Mouse (Mus musculus): Measurements from ENCODE around the gene Map1a.

Map1a gene

DNA sequence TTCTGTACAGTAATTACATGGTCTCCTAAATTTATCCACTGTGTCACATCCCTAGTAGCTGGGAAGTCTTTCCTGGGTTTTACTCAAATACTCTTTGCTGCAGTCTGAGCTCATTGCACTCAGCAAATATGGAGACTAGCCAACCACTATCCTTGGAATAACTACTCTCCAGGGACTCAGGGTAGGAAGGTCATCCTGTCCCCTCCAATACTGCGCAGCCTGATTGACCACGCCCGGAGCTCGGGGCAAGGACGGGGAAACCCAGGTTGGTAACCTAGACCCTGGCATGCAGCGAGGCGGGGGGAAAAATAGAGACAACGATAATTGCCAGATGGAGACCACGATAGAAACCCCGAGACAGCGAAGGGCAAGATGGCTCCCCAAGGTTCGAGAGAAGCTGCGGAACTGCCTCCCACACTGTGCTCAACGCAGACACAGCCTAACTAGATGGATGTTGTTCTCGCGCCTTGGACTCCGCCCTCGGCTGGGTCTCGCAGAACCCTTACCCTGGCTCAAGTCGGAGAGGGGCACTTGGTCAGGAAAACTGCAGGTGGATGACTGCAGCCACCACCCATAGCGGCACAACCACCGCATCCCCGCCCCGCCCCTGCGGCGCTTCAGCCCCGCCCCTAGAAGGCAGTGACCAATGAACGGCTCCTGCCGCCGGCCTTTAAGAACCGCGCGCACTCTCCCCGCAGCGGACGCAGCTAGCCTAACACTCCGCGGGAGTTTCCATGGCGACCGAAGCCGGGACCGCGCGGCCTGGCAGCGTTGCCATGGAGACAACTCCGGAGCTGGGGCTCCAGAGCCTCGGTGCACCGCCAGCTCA is at the start of gene Map1a:
TSS of gene Map1a (plus strand) at position 700 of the 829 bp plus-strand sequence.
- DNase-seq (ENCODE audit: low spot score): peak; percentile 83

DNA sequence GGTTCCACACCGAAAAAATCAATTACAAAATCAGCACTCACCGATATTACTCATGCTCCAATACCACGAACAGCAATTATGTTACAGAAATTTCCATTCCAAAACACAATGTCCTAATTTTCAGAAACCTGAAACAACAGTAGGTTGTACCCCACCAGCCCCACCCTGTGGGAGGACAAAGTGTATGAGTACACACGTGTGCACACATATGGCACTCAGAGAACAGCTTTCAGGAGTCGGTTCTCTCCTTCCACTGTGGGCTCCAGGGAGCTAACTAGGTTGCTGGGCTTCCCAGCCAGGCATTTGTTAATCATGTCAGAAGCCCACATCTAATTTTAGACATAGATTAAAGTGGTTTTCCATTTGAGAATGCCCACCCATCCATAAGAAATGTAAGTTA is 45.3 kb upstream of the Map1a start:
- DNase-seq (ENCODE audit: low spot score): no peak

DNA sequence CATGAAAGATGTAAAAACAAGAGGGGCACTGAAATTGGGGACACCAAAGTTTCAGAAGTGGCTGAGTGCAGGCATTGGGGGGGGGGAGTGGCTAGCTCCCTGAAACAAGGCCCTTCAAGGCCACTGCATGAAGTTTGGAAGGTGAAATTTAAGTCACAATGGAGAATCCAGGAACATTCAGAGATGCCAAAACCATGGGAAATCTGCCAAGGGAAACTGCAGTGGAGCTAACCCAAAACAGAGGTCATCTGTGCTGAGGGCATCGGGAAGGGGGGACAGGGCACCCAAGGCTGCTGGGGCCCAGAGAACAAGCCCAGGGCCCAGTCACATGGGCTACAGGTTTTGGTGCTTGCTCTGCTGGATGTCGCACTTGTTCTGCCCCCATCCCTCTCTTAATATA is 39.6 kb upstream of the Map1a start:
- no peak for DNase-seq (ENCODE audit: low spot score)

DNA sequence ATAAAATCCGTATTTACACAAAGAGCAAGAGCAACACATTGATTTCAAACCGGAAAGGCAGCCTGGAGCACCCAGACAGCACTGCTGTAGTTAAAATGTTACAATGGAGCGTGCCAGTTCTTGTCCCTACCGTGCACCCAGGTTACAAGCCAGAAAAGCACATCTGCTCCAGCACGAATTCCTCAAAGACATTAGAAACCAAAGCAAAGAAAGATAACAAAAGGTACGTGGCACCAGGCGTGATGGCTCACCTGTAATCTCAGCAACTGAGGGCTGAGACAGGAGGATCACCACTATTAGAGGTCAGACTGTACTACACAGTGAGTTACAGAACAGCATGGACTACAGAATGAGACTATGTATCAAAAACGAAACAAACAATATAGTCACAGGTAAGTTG is 21.0 kb upstream of the Map1a start:
- no peak for DNase-seq (ENCODE audit: low spot score)

GRCm38 (mm10) chr2:121270521-121271235 is 18.7 kb upstream of the Map1a start:
- no peak for DNase-seq (ENCODE audit: low spot score)

- peak; percentile 95 for DNase-seq (ENCODE audit: low spot score)
These were observed 18.0 kb upstream of the Map1a start, which contains the start of gene Trp53bp1 for GRCm38 (mm10) chr2:121271236-121271927. Gene Trp53bp1 (minus strand): TSS chr2:121271407.

GRCm38 (mm10) chr2:121271928-121272516 is 17.4 kb upstream of the Map1a start:
- DNase-seq (ENCODE audit: low spot score): no peak

DNA sequence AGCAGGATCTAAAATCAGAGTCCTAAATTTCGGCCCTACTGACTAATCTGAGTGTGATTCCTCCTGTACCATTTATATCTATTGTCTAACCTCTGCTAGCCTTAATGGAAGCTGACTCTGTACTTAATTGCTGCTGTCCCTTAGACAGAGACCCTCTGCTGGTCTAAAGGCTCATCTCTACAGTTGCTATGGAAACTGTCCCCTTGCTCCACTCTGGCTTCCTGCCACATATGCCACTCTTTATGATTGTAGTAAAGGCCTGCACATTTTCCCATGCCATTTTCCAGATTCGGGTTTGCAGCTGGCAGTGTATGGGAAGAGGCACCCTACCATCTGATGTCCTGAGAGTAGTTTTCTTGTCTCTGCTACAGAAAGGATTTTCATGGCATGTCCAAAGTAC is 1.6 kb upstream of the Map1a start:
- no peak for DNase-seq (ENCODE audit: low spot score)

DNA sequence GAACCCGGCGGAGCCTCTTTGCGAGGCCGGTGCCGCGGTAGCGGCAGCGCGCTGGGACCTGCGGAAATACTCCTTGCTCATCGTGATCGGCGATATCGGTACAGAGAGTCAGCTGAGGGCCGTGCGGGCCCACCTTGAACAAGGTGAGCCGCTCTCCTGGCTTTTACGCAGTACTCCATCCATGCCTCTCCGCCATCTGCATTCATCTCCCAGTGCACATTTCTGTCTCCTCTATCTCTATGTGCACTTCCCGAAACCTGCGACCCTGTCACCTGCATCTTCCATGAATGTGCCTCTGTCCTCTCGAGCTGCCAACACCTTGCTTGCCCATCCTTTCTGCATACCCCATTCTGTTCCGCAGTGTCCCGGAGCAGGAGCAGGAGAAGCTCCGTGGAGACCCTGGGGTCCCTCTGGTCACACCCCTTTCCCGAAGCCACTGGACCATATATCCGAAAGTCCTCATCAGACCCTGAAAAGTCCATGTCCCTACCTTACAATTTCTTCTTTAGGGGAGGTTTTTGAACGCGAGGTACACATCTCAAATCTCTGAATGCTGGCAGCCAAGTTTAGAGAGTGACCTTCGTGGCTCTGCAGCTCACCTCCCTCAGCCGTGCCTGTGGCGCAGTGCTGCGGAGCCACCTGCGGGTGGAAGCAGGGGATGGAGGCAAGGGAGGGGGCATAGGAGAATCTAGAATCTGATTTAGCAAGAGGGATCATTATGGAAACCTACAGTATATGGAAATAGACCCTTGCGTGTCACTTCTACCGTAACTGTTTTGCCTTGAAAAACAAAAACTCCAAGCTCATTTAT is 535 bp downstream of the Map1a start:
- DNase-seq (ENCODE audit: low spot score): no peak

- DNase-seq (ENCODE audit: low spot score): no peak
These were observed 3.1 kb downstream of the Map1a start for GRCm38 (mm10) chr2:121292316-121293013.

DNA sequence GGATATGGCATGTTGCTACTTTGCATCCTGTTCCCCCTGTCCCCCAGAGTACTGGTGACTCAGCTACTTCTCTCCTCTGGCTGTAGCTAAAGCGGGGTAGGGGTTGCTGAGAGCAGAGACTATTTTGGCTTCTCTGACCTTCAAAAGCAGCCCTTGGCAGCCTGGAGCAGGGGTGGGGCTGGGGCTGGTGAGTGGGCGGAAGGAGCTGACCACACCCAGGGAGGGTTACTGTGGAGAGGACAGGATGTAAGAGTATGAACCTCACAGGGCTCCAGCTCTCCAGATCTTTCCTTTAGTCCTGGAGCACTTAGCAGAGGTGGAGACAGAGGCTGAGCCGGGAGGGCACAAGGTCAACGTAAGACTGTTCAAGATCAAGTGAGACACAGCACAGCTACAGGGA is 4.8 kb downstream of the Map1a start:
- DNase-seq (ENCODE audit: low spot score): no peak

- DNase-seq (ENCODE audit: low spot score): no peak
These were observed 5.6 kb downstream of the Map1a start for GRCm38 (mm10) chr2:121294753-121295607.

GRCm38 (mm10) chr2:121295608-121296571 is 6.5 kb downstream of the Map1a start:
- no peak for DNase-seq (ENCODE audit: low spot score)

DNA sequence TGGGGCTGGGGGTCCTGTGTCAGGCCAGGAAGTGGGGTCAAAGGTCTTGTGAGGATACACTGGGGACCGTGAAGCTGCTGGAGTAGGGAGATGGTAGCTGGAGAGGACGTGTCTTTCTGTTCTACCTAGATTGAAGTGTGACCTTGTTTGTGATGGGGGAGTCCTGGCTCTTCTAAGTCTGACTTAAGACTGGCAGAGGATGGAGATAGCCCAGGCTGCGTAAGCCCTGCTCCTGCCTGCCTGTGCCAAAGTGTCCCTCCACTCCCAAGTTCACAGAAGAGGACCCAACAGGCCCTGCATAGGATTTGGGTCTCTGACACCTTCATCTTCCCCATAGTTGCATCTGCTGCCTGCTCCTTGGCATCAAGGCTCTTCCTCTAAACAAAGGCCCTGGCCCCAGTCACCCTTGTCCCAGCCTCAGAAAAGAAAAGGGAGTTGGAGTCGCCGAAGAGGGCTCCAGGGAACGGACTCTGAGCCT is 7.4 kb downstream of the Map1a start:
- no peak for DNase-seq (ENCODE audit: low spot score)

DNA sequence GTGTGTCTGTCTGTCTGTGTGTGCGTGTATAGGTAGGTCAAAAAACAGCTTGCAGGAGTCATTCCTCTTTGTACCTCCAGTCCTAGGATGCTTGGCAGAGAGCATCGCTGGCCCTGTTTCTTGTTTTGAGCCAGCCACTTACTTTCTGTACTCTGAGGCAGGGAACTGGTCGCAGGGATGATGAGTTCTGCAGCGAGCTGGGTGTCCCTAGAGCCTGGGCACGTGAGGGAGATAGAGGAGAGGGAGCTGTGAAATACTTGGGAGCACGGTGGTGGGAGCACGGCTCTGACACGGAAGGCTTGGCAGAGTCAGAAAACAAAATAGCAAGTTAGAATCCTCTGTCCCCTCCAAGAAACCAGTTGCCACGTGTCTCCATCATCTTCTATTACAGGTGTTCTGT is 8.3 kb downstream of the Map1a start:
- DNase-seq (ENCODE audit: low spot score): no peak

DNA sequence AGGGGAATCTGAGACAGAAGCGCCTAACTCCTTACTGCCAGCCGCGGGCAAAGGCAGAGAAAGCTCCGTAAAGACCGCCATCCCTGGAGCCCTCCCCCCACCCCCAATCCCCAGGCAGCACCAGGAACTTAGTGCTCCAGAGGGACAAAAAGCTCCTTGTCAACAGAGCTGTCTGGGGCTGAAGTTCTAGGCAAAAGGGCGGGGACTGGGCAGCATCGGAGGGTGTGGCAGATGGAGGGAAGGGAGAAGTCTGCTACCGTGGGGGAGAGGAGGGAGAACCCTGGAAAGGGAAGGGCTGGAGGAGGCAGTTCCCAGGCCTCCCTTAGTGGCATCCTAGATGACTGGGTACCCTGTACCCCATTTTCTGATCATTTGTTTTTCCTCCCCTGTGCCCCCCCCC is 8.7 kb downstream of the Map1a start:
- DNase-seq (ENCODE audit: low spot score): no peak

GRCm38 (mm10) chr2:121299471-121299870 is 10.1 kb downstream of the Map1a start:
- DNase-seq (ENCODE audit: low spot score): no peak

DNA sequence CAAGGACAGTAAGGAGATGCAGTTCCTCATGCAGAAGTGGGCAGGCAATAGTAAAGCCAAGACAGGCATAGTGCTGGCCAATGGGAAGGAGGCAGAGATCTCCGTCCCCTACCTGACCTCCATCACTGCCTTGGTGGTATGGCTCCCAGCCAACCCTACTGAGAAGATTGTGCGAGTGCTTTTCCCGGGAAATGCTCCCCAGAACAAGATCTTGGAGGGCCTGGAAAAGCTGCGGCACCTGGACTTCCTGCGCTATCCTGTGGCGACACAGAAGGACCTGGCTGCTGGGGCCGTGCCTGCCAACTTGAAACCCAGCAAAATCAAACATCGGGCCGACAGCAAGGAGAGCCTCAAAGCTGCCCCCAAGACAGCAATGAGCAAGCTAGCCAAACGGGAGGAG is 10.6 kb downstream of the Map1a start:
- DNase-seq (ENCODE audit: low spot score): no peak

DNA sequence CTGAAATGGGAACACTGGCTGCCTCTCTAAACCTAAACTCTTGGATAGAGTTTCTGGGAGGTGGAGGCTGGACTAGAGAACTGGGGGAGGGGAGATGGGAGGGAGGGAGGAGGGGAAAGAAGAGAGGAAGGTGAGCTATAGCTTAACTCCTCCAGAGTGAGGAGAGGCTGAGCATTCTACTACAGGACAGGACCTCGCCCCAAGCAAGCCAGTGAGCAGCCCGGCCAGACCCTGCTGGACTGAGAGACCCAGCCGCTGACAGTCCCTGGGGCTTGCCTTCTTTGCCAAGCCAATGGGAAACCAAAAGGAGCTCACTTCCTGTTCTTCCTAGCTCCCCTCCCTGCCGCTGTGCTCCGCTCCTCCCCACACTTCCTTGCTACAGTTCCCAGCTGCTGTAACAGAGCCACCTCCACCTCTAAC is 19.6 kb downstream of the Map1a start:
- DNase-seq (ENCODE audit: low spot score): no peak

All from layer of hippocampus, adult 9-10 months (tissue).